Mouse (Mus musculus): ENCODE measurements around the gene Krtap4-7.
"Not testable (repeated sequence)": the region's sequence is repeated elsewhere in the genome, so short reads cannot be mapped to it uniquely, and the experiment has no call there.

The Krtap4-7 gene

DNA sequence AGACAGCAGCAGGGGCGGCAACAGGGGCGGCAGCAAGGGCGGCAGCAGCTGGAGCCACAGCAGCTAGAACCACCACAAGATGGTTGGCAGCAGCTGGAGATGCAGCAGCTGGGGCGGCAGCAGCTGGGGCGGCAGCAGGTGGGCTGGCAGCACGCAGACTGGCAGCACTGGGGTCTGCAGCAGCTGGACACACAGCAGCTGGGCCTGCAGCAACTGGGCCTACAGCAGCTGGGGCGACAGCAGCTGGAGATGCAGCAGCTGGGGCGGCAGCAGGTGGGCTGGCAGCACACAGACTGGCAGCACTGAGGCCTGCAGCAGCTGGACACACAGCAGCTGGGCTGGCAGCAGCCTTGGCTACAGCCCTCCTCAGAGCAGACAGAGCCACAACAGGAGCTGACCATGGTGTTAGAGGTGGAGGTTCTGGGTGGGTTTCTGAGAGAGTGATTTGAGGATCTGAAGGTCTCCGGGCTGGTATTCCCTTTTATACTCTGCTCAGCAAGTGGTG is at the start of gene Krtap4-7:
Krtap4-7 (minus strand) TSS at position 455 of the 505 bp plus-strand sequence.
- DNase-seq, result not testable (repeated sequence)

DNA sequence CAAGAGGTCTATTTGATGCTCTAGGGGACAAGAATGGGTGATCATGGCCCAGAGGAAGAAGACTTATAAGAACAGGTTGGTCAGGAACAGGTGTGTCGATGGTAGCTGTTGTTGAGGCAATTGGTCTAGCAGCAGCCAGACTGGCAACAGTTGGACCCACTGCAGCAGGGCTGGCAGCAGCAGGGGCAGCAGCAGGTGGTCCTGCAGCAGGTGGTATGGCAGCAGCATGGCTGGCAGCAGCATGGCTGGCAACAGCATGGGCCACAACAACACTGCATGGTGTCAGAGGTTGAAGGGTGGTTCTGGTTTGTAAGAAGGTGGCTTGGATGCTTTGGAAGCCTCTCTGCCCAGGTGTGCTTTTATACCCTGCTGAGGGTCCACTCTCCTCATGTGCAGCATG is 46.6 kb upstream of the Krtap4-7 start, which contains the start of gene Gm14190:
Gm14190 (minus strand) TSS at position 278 of the 400 bp plus-strand sequence.
- no peak for DNase-seq

DNA sequence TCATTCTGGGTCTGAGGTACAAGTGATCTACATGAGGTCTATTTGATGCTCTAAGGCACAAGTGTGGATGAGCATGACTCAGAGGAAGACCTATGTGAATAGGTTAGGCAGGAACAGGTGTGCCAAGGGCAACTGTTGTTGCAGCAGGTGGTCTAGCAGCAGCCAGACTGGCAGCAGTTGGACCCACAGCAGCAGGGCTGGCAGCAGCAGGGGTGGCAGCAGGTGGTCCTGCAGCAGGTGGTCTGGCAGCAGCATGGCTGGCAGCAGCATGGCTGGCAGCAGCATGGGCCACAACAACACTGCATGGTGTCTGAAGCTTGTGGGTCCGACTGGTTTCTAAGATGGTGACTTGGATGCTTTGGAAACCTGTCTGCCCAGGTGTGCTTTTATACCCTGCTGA is 41.3 kb upstream of the Krtap4-7 start:
- DNase-seq, result not testable (repeated sequence)

DNA sequence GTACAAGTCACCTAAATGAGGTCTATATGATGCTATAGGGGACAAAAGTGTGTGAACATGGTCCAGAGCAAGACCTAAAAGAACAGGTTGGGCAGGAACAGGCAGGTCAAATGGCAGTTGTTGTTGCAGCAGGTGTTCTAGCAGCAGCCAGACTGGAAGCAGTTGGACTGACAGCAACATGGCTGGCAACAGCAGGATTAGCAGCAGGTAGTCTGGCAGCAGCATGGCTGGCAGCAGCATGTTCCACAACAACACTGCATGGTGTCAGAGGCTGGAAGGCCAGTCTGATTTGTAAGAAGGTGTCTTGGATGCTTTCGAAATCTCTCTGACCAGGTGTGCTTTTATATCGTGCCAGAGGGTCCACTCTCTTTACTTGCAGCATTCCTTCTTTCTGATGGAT is 39.6 kb upstream of the Krtap4-7 start:
- no peak for DNase-seq

DNA sequence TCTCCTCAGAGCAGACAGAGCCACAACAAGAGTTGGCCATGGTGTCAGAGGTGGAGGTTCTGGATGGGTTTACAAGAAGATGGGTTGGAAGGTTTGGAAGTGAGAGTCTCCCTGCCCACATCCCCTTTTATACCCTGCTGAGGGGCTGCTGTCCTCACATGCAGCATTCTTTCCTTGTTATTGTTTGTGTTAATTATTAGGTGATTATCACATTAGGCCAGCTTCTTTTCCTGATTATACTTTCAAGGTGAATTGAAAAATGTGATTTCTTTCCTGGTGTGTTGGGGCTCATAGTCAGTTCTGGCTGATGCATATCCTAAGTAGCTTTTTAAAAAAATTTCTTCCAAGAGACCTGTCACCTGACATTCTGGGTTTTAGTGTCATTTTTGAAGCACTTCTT is 22.0 kb upstream of the Krtap4-7 start, which contains the start of gene Krtap4-6:
Krtap4-6 (minus strand) TSS at position 101 of the 400 bp plus-strand sequence.
- no peak for DNase-seq

DNA sequence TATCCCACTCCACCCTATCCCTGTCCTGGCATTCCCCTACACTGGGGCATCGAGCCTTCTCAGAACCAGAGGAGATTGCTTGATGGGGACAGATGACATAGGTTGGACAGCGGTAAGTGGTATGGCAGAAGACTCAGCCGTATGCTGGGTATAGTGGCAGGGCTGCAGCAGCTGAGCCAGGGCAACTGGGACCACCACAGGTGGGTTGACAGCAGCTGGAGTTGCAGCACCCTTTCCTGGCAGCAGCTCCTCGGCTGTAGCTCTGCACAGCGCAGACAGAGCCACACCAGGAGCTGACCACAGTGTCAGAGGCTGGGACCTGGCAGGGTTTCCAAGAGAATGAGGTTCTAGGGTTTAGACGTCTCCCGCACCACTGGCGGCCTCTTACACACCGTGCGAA is 18.9 kb upstream of the Krtap4-7 start:
- no peak for DNase-seq

DNA sequence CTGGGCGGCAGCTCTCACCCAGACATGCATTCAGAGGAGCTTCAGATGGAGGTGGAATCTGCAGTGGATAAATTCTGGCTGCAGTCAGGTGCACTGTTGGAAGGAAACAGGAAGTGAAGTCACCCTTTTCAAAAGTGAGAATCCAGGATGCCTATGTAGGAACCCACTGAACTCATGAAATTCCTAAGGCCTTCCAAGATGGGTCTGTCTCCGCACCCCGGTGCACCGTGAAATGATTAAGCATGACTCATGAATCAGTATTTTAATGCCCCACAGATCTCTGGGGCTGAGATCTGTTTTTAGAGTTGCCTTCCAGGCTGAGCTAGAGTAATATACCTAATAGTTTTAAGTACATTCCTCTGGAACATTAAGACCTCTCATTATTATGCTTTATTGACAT is 15.4 kb upstream of the Krtap4-7 start:
- DNase-seq, result no peak

DNA sequence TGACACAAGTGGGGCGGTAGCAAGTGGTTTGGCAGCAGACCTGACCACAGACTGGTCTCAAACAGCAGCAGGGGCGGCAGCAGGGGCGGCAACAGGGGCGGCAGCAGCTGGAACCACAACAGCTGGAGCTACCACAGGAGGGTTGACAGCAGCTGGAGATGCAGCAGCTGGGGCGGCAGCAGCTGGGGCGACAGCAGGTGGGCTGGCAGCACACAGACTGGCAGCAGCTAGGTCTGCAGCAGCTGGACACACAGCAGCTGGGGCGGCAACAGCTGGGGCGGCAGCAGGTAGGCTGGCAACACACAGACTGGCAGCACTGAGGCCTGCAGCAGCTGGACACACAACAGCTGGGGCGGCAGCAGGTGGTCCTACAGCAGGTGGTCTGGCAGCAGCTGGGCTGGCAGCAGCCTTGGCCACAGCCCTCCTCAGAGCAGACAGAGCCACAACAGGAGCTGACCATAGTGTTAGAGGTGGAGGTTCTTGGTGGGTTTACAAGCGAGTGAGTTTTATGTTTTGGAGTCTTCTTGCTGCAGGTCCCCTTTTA is 14.7 kb upstream of the Krtap4-7 start, which contains the start of gene Gm11563:
Gm11563 (minus strand) TSS at position 494 of the 544 bp plus-strand sequence.
- not testable (repeated sequence) for DNase-seq

DNA sequence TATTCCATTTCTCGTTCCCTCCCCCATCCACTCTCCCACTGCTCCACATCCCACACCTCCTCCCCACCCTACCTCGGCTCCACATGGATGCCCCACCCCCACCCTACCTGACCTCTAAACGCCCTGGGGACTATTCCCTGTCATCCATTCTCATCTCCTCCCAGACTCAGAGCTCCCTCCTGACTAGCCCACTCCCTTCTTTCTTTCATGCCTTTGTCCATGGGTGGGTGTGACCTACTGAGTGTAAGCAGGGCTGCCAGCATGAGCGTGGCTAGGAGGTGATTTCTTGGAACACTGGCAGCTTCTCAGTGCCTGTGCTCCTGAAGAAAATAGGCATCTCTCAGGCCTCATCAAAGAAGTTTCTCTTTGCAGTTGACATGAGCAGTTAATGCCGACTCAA is 13.2 kb upstream of the Krtap4-7 start:
- DNase-seq, result no peak

DNA sequence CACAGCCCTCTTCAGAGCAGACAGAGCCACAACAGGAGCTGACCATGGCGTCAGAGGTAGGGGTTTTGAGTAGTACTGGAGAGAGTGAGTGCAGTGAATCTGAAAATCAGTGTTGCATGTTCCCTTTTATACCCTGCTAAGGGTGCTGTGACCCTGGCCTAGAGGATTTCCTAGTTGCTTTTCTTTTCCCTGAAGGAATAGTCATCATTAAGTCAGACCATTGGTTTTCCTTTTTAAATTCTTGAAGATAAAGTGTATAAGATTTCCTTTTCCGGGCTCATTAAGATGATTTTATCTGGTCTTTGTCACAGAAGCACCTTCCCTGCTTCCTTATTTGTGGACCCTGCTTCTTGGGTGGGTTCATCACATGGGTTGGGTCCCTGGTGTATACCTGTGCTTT is 6.2 kb upstream of the Krtap4-7 start, which contains the start of gene Gm11555:
Gm11555 (minus strand) TSS at position 101 of the 400 bp plus-strand sequence.
- no peak for DNase-seq

DNA sequence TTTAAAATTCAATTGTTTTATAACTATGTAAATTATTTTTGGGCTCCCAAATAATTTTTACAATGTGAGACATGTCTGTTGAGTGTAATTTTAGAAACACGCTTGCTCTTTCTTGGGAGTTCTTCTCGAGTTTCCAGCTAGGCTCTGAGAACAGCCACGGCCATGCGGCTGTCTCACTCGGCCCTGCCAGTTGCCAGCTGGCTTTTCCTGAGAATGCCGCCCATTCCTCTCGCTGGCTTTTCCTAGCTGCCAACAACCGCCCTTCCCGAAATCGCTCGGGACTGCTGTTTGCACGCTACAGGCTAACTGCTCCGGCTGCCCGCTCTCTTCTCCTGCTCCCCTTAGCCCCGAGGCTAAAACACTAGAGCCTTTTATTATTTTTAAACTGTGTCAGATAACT is 2.6 kb upstream of the Krtap4-7 start:
- DNase-seq, result no peak

DNA sequence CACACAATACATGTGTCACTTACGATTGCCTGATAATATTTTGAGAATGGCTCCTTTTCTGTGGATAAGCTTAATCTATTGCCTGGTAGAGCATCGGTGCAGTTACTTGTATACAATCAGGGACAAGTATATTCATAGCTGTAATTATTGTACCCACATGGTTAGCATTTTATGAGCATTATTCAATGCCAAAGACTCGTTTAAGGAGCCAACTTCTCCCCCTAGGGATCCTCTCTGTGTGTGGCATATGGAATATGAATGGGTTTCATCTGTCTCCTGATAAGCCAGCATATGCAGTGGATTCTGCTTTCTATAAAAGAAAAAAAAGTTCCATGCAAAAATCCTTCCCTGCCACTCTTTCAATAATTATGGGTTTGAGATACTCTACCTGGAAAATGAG is 462 bp upstream of the Krtap4-7 start:
- no peak for DNase-seq

DNA sequence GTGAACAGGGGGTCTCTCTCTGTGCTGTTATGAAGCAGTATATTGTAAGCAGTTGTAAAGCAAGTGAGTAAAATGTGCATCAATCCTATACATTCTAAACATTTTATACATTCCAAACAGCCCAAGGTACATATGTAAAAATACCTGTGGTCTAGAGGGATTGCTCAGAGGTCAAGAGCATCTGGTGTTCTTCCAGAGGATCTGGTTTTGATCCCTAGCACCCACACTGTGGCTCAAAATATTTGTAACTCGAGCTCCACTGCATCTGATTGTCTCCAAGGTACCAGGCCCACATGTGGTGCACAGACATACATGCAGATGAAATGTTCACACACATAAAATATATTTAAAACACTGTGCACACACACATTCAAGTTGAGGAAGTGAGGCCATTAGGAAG is 3.0 kb downstream of the Krtap4-7 start:
- DNase-seq, result no peak

DNA sequence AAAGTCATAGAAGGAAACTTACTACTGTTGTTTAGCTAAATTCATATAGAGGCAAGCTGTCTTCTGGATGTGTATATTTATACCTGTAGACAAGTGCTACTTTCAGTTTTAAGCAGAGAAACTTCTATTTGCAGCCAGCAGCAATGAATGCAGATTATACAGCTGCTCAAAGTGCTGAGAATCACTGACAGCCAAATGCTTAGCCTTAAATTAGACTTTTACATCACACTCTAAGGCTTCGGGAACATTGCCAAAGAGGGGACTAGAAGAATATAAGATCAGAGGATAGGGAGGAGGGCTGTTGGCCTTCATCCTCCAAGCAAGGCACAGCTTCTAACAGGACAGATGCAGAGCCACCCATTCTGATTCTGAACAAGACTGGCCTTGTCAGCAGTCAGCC is 6.8 kb downstream of the Krtap4-7 start:
- DNase-seq, result no peak

DNA sequence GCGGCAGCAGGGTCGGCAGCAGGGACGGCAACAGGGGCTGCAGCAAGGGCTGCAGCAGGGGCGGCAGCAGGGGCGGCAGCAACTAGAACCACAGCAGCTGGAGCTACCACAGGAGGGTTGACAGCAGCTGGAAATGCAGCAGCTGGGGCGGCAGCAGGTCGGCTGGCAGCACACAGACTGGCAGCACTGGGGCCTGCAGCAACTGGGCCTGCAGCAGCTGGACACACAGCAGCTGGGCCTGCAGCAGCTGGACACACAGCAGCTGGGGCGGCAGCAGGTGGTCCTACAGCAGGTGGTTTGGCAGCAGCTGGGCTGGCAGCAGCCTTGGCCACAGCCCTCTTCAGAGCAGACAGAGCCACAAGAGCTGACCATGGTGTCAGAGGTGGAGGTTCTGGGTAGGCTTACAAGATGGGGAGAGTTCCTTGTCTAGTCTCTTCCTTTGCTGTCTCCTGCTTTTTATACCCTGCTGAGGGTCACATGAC is 9.2 kb downstream of the Krtap4-7 start, which contains the start of gene Krtap4-2:
Krtap4-2 (minus strand) TSS at position 432 of the 482 bp plus-strand sequence.
- DNase-seq, result no peak

DNA sequence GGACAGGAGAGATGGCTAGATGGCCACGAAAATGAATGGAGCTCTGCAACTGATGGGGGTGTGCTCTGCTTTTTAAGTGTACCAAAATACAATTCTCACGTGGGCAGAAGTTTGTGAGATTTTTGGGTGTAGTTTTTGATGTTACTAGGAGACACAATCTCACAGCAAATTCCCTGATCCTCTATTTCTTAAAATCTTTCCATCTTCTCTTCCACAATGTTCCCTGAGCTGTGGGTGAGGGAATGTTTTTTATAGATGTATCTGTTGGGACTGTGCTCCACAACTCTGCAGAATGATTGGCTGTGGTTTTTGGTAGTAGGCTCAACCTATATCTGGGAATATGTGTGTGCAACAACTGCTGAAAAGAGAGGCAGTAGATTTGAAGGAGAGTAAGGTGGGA is 10.6 kb downstream of the Krtap4-7 start:
- DNase-seq, result no peak

DNA sequence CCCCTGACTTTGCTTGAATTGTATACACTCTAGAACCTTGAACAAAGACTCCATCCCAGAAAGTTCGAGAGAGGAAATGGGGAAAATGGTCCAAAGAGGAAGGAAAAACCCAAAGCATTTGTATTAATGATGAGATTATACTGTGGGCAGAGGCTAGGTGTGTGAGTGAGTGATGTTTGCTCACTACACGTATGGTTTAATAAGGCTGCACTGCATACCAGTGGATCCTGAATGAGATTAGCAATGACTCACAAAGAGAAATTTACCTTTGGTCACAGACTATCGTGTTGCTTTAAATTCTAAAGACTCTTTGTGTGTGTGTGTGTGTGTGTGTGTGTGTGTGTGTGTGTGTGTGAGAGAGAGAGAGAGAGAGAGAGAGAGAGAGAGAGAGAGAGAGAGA is 13.0 kb downstream of the Krtap4-7 start:
- no peak for DNase-seq

DNA sequence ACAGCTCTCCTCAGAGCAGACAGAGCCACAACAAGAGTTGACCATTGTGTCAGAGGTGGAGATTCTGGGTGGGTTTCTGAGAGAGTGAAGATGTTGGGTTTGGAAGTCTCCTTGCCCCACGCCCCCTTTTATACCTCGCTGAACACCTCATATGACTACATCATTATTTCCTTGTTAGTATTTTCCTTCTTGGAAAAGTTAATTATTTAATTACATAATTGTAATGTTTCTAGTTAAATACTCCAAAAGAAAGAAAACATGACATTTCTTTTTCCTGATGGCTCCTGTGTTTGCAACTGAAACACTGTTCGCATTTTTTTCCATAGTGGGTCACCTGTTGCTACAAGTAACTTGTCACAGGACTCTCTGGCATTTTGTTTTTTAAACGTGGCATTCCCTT is 15.8 kb downstream of the Krtap4-7 start, which contains the start of gene Krtap4-1:
Krtap4-1 (minus strand) TSS at position 101 of the 400 bp plus-strand sequence.
- no peak for DNase-seq

DNA sequence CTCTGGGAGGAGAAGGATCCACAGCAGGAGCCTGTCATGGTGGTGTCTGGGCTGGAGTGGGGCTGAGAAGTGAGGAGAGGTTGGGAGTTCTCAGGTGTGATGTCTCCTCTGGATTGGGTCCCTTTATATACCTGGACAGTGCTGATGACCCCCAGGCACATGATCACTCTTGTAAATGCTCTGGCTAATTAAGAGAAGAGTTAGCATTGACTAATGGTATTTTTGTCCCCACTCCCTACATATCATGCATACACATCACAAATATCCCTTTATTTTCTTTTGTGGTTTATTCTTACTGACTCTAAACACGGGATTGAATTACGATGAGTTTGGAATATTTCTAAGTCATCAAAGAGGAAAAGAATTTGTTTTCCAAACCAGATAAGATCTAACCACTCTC is 23.6 kb downstream of the Krtap4-7 start, which contains the start of gene Gm11562:
Gm11562 (minus strand) TSS at position 101 of the 400 bp plus-strand sequence.
- no peak for DNase-seq

DNA sequence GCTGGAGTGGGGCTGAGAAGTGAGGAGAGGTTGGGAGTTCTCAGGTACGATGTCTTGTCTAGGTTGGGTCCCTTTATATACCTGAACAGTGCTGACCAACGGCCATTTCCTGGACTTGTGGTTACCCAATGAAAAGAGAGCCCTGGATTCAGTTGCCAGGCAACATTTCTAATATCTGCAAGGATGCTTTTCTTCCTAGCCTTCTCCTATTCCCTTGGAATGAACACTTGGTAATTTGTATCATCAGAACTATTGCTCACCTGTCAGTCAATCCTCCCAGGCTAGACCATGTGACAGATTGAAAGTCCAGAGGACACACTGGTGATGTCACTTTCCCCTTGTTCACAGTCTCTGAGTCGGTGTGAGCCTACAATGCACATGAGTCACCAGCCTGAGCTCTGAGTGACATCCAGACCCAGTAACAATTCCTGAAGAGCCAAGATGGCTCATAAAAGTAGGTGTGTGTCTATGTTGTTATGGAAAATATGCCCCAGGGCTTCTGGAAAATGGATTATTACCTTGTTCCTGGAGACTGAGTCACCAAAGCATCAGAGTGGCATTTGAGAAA is 29.0 kb downstream of the Krtap4-7 start, which contains the start of gene Krtap2-4:
Krtap2-4 (minus strand) TSS at position 51 of the 568 bp plus-strand sequence.
- DNase-seq, result no peak

DNA sequence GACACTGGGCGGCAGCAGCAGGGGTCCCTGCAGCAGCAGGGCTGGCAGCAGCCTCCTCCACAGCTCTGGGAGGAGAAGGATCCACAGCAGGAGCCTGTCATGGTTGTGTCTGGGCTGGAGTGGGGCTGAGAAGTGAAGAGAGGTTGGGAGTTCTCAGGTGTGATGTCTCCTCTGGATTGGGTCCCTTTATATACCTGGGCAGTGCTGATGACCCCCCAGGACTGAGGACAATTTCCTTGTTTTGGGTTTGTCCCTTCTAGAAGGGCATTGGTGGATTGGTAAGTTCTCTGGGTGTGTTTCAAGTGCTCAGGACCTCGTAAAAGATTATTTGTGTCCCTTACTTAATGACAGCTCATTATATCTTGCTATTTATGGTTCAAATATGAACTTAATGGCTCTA is 33.8 kb downstream of the Krtap4-7 start, which contains the start of gene Gm11937:
Gm11937 (minus strand) TSS at position 101 of the 400 bp plus-strand sequence.
- not testable (repeated sequence) for DNase-seq

DNA sequence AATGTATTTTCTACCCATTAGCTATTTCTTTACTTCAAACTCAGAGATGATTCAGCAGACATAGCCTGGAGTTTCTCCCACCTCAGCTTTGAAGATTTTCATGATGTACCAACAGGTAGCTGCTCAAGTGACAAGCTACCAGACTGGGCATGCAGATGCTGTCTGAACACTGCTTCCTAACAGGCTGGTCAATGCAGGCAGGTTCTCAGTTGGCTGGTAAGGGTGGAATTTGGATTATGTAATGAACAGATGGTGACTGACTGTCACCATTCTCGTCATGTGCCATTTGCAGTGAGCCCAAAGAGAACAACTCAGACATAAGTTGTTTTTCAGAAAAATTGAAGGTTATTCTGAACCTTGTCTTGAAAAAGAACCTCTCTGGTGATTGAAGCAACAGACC is 34.8 kb downstream of the Krtap4-7 start:
- peak; percentile 19 to 37 for DNase-seq

DNA sequence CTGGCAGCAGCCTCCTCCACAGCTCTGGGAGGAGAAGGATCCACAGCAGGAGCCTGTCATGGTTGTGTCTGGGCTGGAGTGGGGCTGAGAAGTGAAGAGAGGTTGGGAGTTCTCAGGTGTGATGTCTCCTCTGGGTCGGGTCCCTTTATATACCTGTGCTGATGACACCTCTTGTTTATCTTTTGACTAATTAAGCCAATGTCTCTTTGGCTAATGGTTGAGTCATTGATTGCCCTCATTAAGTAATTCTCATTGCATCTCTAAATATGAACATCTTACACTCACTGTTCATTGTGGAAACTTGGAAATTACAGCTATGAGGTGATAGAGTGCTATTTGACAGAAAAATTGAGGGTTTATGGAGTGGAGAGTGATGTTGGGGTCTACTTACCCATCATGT is 40.7 kb downstream of the Krtap4-7 start, which contains the start of gene Gm11938:
Gm11938 (minus strand) TSS at position 101 of the 400 bp plus-strand sequence.
- not testable (repeated sequence) for DNase-seq

DNA sequence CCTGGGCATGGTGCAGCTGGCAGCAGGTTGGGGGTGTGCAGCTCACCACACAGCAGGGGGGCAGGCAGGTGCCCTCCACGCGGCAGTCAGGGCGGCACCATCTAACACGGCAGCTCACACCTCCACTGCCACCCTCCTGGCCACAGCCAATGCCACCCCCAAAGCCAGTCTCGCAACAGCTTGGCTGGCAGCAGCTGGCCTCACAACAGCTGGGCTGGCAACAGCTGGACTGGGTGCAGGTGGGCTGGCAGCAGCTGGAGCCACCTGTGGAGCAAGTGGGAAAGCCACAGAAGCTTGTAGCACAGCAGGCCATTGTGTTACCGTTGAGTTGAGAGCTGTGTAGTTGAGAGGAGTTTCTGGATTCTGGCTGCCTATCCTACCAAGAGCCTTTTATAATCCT is 46.1 kb downstream of the Krtap4-7 start, which contains the start of gene Krtap9-3:
Krtap9-3 (minus strand) TSS at position 364 of the 400 bp plus-strand sequence.
- not testable (repeated sequence) for DNase-seq
